Mouse (Mus musculus) frontal cortex, adult 2 months (tissue): Measurements from ENCODE around the gene Vars2. TPM values are rescaled to one million over a fixed set of nuclear protein-coding genes. Genes with fewer than 3 reads are reported as not detected.

Source experiments
- DNase-seq, 2 experiments: peaks; one replicate each; pipeline ENCODE4 v3.0.0; 2022; ENCODE audit warnings: low spot score in 1 of 2; ENCODE audit errors: extremely low spot score in 1 of 2
- polyA plus RNA-seq: library from polyadenylated mRNA; depleted of rRNA; stranded (reverse); fragments of >200 nt; gene quantifications from 2 replicates; pipeline ENCODE4 v1.2.3, GENCODE M21; 2012; rRNA removed

Vars2 gene
- 34.1 and 36.7 TPM in 2 replicates for polyA plus RNA-seq

DNA sequence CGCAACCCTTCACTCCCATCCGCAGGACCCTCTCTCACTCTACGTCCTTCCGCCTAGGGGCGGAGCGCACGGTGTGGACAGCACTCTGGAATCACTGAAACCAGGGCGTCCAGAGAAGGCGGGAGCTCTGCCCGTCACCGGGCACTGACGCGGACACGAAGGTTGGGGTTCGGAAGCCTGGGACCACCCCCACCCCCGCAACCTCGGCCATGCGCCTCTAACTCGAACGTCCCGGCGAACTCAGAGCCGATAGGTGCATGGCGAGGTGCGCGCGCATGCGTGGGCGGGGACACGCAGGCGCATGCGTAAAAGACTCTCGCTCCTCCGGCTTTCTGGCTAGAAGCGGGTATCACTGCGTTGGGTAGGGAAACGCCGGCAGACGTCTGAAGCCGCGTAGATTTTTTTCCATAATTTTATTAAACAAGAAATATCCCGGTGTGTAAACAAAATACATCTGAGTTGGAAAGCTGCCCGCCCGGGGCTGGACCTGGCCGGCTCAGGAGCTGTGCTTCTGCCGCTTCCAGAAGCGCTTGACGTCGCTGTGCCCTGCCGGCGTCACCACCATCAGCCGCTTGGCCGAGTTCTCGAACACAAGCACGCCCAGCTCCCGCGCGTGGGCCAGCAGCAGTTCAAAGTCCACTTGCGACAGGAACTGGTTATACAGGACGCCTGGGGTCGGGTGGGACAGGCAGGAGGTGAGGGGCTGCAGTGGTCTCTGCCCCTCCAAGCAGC is at the start of gene Vars2:
Vars2 (minus strand) TSS at position 259 of the 732 bp plus-strand sequence.
- peak; percentile 92 to 98 for DNase-seq

GRCm38 (mm10) chr17:35717080-35717479 is 49.7 kb upstream of the Vars2 start:
- no peak for DNase-seq

DNA sequence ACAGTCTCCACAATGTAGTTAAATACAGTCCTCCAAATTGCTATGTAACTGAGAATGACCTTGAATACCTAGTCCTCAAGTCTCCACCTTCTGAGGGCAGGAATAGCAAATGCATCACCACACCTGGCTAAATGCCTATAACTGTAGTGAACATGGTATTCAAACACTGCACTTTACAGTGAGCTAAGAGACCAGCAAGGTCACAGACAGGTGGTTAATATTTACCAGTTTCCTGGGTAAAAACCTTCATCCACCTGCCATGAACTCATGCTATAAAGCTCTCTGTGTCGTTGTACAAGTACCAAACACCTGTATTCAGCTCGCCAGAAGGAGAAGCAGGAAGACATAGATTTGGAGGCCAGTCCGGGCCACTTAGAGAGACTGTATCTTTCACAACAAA is 48.7 kb upstream of the Vars2 start:
- no peak for DNase-seq

GRCm38 (mm10) chr17:35710705-35711347 is 43.4 kb upstream of the Vars2 start:
- no peak for DNase-seq

DNA sequence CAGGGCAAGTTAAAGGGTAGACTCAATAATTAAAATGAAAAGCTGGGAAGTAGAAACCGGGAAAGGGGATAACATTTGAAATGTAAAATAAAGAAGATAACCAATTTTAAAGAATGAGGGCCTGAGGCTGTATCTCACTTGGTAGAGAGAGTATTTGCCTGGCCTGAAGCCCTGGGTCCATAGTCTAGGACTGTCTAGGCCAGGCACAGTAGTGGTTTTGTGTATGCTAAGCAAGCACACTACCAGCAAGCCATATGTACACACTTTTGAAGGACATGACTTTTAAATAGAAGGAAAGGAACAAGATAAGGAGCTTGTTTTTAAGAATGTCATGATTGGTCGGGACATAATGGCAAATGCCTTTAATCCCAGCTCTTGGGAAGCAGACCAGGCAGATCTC is 41.2 kb upstream of the Vars2 start:
- no peak for DNase-seq

- DNase-seq, result no peak
Observed at GRCm38 (mm10) chr17:35707929-35708328, 40.5 kb upstream of the Vars2 start.

DNA sequence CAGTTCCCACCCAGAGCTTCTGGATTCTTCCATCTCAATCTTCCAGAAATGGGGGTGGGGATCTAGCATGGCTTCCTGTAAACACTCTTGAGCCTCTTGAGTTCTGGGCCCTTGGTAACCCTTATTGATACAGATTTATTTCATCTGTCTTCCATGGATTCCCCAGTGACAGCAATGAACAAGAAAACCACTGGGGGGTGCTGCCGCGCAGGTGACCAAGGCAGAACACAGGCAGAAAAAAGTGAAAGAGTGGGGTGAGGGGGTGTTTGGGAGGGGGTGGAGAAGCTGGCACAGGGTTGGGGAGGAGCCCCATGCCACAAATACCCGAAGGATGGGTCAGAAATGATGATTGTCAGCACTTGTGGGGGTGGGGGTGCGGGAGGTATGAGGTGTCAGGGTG is 38.4 kb upstream of the Vars2 start:
- DNase-seq, result no peak

DNA sequence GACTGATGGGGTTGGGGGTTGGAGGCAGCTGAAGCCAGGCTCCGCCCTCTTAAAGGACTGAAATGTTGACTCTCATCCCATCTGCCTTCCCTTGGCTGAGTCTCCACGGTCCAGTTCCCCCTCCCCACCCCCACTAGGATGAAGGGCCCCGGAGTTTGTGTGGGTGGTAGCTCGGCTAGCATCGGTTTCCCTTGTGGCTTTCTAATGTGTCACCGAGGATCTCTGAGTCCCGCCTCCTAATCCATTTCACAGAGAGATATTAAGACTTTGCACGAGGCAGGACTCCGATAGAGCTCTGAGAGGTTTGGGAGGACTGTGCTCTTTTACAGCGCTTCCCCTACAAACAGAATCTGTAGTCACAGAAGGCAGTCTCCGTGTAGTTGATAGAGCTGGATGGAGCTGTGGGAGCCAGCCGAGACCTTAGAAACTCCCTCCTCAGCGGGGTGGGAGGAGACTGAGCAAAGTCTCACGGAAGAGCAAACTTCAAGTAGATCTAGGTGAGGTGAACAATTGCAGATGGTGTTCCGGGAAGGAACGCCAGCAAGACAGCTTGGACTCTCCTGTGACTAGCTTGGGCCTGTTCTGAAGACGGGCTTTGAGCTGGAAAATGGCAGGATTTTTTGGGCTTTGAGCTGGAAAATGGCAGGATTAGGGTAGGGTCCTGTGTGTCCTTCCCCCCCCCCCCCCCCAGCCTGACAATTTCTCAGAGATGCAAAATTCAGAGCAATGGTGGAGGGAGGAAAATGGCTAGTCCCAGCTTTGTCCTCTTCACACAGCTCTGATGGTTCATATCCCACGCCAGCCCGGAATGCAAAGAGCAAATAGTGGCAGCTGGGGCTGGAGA is 37.5 kb upstream of the Vars2 start, which contains the start of gene Ddr1:
Ddr1 (minus strand) TSS at position 1 of the 844 bp plus-strand sequence.
- DNase-seq, result peak in 1 of 2 experiments; percentile 67

DNA sequence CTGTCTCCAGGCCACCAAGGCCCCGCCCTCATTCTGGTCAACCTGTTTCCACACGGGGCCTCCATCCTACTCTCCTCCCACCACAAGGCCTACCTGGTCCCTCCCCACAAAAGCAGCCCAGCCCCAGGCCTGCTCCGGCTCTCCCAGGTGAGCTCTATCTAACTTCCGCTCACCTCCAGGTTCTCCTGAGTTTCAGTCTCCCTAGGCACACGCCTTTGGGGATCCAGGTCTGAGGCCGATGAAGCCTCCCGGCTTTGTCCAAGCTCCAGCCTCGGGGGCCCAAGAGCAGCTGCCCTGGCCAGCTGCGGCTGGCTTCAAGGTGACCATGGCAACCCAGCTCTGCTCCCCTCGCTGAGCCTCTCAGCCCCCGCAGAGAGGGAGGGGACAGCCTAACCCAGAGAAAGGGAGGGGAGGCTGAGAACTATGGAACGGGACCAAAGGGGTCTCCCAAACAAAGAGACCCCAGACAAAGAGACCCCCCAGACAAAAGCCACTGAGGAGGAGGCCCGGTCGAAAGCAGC is 36.4 kb upstream of the Vars2 start:
- no peak for DNase-seq

GRCm38 (mm10) chr17:35703065-35703464 is 35.7 kb upstream of the Vars2 start:
- no peak for DNase-seq

DNA sequence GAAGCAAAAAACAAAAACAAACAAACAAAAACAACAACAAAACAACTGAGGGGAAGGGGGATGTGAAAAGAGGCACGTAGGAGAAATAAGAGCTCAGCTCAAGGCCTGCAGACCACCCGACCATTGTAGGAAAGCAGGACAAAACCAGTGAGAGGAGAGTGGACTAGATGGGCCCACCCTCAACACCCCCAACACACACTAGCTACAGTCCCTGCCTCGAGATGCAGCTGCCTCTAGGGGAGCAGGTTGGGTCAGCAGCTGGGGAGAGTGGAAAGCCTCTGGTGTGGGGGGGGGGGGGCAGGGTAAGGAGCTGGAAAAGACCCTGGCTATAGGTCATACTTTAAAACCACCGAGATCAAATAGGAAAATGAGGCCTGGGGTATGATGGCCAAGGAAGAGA is 35.2 kb upstream of the Vars2 start:
- no peak for DNase-seq

DNA sequence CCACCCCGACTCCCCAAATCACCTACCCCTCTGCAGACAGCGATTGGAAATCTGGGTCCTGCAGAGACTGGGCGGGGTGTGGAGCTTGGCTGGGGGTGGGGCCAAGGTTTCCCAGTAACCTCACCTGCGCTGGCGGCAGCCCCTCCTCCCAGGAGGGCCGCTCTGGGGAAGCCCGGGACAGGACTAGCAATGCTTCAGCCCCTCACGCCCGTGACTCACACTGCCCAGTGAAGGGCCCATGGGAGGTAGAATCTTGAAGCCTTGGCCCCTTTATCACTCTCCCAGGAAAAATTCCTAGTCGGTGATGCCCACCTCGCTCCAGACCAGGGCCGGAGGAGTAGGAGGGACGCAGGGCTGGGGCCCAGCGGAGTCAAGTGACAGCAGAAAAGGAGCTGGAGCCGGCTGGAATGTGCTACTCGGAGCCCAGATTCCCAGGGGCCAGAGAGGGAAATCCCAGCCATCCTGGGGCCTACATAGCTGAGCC is 34.6 kb upstream of the Vars2 start:
- DNase-seq, result no peak

DNA sequence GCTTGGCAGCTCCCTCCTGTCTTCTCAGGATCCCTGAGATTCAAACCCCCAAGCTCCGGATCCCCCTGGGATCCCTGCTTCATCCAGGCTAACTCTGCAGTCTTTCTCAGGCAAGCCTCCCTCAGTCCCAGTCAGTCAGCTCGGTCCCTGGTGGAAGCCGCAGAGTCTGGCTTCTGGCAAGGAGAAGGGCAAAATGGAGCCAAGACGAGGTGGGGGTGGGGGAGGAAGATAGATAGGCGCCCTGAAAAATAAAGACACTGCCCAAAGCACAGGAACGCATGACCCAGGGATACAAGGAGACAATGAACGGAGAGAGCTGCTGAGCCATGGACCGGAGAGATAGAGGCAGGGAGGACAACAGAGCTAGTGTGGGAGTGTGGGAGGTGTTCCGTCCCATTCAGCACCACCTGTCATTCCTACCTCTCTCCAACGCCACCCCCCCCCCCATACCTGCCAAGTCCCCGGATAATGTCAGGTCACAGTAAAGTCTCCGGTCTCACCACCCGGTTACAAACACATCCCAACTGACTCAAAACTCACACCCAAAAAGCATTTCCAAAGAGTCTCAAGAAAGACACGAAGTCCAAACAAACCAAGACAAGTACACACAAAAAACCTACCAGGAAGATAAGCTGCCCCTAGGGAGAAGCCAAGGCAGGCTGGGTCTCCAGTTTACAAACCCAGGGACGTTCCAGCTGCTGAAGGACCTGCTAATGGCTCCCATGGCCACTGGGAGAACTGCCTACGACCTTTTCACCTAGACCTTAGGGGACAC is 34.0 kb upstream of the Vars2 start:
- no peak for DNase-seq

GRCm38 (mm10) chr17:35700371-35700961 is 33.1 kb upstream of the Vars2 start:
- DNase-seq, result peak in 1 of 2 experiments; percentile 81

DNA sequence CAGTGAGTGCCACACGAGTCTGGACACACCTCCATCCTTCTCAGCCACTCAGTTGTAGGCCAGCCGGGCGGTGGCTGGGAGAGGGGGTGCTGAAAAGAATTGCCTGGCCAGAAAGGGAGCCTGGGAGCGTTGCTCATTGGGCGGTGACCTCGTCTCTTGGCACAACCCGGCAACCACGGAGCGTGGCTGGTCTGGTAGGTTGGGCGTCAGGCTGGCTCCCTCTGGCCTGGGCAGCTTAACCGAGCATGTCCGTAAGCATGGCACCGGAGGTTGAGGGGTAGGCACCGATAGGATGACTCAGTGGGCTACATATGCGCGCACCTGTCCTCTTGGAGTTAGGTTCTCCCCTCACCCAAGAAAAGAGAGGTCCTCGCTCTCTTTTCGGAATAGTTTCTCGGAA is 32.5 kb upstream of the Vars2 start:
- DNase-seq, result peak; percentile 50 to 69

DNA sequence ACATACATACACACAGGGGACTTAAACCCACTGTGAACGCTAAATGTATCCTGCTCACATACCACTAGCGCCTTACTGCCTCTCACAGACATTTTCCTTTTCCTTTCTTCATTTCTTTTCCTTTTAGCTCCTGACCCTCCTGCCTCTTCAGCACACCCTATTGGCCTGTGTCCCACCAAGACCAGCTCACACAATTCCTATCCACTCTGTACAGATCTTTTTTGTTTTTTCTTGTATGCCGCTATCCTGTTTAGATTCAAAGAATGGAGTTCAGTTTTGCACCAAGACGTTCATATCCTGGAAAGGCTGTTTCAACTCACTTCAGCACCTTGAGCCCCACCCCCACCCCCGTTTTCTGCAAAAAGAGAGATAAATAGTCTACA is 31.1 kb upstream of the Vars2 start:
- no peak for DNase-seq

GRCm38 (mm10) chr17:35697759-35698500 is 30.5 kb upstream of the Vars2 start:
- DNase-seq, result peak; percentile 53 to 75

- DNase-seq, result no peak
Observed at GRCm38 (mm10) chr17:35697429-35697758, 30.0 kb upstream of the Vars2 start.

- no peak for DNase-seq
Observed at GRCm38 (mm10) chr17:35696691-35697090, 29.3 kb upstream of the Vars2 start.
